Mouse (Mus musculus) T-helper 2 cell (primary cell): Measurements from ENCODE around the gene Camkmt.

ENCODE experiments used
- in situ Hi-C: fragments of 300-600 bp; cut with MboI, MseI; formaldehyde crosslinking; loops from one replicate; pipeline ENCODE4 v1.15.1; 2025; ENCODE audit warnings: high pct_unique_total_duplicates

The Camkmt gene

GRCm38 (mm10) chr17:85090120-85091099 lies at the start of gene Camkmt, which contains the start of gene Prepl:
Gene Camkmt (plus strand): TSS chr17:85090552.
Gene Prepl (minus strand): TSS chr17:85090241.
- in situ Hi-C loops = no loop called here

DNA sequence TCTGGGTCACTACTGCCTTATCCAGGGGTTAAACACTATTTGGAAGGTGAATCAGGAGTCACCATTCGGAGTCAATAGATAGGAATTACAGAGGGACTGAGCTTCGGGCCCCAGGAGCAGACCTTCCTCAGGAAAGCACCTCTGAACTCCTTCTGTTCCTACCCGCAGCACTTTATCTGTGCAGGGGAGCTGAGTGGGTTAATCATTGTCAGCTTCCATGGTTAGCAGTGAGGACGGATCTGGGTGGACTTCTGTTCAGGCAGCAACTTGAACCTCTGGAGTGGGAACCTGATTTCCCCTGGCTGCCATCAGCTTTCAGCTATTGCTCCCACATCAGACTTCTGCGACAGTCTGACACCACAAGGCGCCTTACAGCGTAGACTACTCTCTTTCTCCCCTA lies 49.4 kb upstream of the Camkmt start:
- in situ Hi-C loops = loop anchor here (5.0 kb wide), 1 partner anchor 61 kb away; no protein-coding TSS in a partner anchor

- in situ Hi-C loops = loop anchor here (5.0 kb wide), 1 partner anchor 60 kb away; no protein-coding TSS in a partner anchor
Observed at GRCm38 (mm10) chr17:85042419-85042818, 47.9 kb upstream of the Camkmt start.

GRCm38 (mm10) chr17:85043404-85043816 lies 46.9 kb upstream of the Camkmt start:
- in situ Hi-C loops = loop anchor here (5.0 kb wide), 1 partner anchor 59 kb away; no protein-coding TSS in a partner anchor

GRCm38 (mm10) chr17:85044466-85044865 lies 45.9 kb upstream of the Camkmt start:
- in situ Hi-C loops = loop anchor here (5.0 kb wide), 1 partner anchor 58 kb away; no protein-coding TSS in a partner anchor

- in situ Hi-C loops = no loop called here
Observed at GRCm38 (mm10) chr17:85045160-85045559, 45.2 kb upstream of the Camkmt start.

DNA sequence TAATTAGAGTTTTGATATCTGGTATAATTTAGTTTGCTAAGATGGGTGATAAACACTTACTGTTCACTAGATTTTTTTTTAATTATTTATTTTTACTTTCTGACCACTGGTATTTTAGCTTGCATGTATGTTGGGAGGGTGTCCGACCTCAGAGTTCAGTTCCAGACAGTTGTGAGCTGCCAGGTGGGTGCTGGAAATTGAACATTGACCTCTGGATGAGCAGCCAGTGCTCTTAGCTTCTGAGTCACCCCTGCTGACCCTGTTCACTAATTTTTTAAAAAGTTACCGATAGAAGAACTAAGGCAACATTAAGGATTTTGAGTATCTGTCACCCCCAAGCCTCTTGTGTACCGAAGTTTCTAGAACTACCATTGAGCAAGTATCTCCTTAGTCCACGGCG lies 42.0 kb upstream of the Camkmt start:
- in situ Hi-C loops = no loop called here

DNA sequence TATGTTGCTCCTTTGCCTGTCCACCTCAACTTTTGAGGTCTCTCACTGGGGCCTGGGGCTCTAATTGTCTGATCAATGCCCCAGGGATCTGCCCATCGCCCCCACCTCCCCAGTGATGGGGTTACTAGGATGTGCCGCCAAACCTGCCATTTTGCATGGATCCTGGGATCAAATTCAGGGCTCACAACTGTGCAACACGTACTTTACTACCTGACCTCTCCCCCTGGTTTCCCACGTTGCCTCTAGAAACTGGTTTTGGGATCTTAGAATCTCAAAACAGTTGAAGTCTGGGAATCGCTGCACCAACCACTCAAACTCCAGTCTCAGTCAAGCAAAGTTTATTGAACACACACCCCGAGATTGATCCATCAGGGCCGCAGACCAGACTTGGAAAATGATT lies 32.1 kb upstream of the Camkmt start:
- in situ Hi-C loops = no loop called here

DNA sequence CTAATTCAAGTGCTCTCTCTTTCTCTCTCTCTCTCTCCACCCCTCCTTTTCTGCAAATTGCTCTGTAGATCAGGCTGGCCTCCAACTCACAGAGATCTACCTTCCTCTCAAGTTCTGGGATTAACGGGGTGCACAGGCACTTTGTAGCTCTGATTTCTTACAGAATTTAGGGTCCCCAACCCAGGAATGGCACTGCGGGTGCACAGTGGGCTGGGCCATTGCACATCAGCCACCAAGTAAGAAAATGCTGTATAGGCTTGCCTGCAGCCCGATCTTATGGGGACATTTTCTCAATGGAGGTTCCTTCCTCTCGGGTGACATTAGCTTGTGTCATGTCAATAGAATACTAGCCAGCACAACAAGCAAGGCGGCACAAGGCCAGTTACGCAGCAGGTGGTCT lies 31.2 kb upstream of the Camkmt start:
- in situ Hi-C loops = no loop called here

- in situ Hi-C loops = no loop called here
Observed at GRCm38 (mm10) chr17:85063560-85063959, 26.8 kb upstream of the Camkmt start.

DNA sequence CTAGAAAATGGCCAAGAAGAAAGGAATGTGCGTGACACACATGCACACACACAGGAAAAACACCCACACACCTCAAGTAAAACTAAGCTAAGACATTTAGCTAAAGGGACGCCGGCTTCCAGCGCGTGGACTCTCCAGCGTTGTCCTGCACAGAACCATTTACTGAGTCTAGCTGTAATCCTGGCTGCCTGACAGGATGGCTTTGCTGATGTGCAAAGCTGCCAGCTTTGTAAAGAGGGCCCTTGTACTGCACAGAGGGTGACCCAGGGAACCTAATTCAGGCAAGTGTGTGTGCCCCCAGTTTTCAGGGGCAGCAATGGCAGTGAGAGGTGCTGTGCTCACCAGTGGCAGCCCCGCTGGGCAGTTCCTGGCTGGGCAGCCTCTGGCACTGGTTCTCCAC lies 23.0 kb upstream of the Camkmt start:
- in situ Hi-C loops = no loop called here

DNA sequence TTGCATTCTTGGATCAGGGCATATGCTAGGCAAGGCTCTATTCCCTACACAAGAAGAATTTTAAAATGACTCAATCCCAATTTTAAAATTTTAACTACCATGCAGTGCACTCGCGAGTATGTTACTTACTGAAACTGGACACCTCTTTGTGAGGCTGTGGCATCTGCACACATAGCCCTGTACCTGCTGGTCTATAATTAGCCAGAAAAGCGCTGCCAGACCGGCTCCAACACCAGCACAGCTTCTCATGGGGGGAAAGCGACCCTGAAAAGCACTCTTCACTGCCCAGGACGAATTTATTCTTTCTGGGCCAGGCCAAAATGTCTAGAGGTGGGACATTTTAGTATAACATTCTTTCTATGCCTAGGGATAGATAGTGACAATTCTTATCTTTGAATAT lies 19.7 kb upstream of the Camkmt start:
- in situ Hi-C loops = no loop called here

DNA sequence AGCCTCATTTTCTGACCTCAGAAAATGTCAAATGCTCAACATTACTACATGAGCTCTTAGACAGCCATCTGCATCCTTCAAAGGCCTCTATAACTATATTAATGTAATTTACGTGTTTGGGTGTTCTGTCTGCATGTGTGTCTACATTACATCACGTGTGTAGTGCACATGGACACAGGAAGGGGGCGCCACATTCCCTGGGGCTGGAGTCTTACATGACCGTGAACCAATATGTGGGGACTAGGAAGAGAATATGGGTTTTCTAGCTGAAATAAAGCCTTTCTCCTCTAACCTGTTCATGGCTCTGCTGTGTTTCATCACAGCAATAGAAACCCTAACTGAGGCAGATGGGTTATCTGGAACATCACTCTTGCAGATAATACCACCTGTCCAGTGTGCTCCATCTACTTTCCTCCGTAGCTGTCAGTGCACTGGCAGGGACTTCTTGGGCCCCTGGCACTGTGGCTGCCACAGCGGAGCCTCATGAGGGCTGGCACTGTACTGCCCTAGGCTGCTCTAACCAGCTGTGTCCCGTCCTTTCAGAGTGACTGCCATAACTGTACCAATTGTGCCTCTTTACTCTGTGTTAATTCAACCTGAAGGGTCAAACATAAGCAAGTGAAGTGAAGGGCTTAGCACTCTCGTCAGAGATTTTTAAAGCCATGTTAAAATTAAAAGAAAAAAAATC lies 19.1 kb upstream of the Camkmt start:
- in situ Hi-C loops = no loop called here

DNA sequence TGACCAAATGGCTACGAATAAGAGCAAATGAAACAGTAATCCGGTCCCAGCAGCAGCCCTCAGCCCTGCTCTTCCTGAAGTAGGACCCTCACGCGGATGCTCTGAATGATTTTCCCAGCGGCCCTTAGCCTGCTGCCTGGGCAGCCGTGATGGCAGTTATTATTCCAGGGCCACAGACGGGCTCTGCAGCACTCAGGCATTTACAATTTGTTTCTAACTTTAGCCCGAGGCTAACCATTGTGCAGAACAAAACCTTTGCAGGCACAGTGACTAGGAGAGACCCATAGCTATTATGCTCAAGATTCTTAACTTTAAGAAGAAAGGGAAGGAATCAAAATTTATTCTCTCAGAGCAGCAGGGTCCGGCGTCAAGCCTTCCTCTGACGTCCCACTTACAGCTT lies 18.0 kb upstream of the Camkmt start:
- in situ Hi-C loops = no loop called here

DNA sequence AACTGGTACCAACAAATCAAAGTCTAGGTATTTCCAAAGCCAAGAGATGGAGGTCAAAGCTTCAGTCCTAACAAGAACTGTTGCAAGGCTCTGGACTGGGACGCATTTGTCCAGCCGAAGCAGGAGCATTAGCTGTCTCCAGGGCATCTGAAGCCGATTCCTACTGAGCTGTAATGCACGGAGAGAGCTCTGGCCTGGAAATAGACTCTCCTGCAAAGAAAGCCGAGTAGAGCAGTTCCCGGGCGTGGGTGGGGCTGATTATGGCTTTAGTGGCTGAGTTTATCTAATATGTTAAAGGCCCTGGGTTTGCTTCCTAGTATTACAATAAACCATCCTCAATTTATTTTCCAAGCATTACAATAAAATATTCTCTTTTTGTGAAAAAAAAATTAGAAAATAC lies 17.1 kb upstream of the Camkmt start:
- in situ Hi-C loops = no loop called here

DNA sequence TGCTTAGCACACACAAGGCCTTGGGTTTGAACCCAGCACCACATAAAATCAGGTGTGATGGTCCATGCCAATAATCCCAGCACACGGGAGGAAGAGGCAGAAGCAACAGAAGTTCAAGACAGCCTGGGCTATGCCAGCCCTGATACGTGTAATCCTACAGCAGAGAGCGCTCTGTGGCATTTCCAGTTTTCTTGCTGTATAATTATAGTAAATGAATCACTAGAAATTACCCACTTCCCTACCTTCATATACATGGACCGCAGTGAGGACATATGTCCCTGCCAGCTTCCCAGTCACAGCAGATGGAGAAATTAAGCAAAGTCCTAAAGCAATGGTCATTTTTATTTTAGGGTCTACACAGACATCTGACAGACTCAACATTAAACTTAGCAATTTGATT lies 16.3 kb upstream of the Camkmt start:
- in situ Hi-C loops = no loop called here

DNA sequence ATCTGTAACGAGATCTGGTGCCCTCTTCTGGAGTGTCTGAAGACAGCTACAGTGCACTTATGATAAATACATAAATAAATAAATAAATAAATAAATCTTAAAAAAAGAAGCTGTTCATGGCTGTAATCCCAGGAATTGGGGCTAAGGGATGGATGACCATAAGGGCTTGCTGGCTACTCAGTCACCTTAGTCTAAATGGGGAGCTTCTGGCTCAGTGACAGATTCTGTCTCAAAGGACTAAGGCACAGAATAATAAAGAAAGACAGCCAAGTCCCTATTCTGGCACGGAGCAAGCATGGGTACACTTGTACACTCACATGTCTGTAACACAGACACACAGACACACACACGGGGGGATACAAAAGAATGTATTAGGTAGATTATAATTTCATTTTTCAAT lies 11.1 kb upstream of the Camkmt start:
- in situ Hi-C loops = no loop called here

- in situ Hi-C loops = no loop called here
Observed at GRCm38 (mm10) chr17:85080781-85081180, 9.6 kb upstream of the Camkmt start.

DNA sequence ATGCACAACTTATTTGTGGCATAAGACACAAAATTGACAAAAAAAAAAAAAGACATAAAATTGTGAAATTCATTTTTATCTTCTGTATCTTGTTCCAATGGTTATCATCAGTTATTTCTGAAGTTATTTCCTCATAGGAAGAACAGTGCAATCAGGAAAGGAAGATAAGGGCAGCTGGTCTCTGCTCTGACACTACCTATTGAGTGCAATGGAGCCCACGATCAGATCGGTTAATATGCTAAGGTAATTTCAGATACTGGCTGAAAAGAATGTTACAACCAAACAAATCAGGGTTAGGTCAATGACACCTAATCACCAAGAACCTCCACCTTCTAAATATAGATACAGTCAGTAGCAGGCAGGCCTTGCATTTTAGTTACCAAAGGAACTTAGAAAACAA lies 5.0 kb upstream of the Camkmt start:
- in situ Hi-C loops = no loop called here

- in situ Hi-C loops = no loop called here
Observed at GRCm38 (mm10) chr17:85086501-85086900, 3.9 kb upstream of the Camkmt start.

DNA sequence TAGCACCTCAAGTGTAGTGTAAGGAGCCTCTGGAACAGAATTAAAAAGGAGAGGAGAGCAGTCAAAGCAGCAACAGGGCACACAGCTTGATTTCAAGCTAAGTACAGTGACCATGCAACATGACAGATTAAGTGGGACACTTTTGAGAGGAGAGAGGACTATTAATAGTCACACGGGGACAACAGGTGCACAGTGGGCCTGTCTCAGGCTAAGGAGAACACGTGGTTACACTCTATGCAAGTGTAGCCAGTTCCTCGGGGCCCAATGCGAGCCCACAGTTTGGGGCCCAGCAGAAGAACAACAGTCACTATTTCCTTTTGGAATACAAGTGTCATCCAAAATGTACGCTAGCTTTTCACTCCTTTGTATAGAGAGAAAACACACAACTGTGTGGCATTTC lies 2.8 kb upstream of the Camkmt start:
- in situ Hi-C loops = no loop called here

DNA sequence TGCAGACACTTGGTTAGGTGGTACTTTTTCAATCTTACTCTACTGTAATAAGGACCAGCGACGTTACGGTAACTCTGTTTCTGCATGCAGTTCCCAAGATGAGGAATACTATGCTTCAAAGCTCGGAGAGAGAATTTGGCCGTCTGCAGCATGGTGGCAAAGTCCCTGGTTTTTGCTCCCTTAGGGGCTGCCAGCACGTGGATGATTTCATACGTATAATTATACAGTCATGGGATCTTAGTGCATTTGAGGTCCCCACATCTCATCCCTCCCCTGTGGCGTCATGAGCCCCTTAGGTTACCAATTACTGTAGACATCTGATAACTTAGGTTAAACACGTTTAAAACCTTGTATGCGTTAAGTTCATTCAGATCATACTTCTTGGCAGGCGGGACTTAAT lies 2.0 kb upstream of the Camkmt start:
- in situ Hi-C loops = no loop called here

DNA sequence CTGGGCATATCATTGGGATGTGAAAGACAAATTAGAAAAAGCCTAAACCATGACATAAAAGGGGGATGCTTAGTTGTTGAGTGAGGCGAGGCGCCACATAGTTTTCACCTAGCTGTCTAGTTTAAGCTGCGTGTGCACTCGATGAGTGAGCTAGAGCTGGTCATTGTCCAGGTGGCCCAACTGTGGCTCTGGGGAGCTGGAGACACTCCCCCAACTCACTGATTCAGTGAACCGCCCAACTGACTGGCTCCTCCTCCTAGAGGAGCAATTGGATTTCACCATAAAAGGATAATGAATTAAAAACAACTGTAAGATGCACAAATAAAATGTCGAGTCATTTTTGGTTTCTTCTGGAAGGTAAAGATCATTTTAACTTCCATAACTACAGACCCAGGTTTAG lies 1.3 kb upstream of the Camkmt start:
- in situ Hi-C loops = no loop called here
